Mouse (Mus musculus) right cerebral cortex, postnatal 25 days (tissue): ENCODE measurements around the gene Ylpm1.

Source experiments
- DNase-seq: peaks from one replicate; pipeline ENCODE4 v3.0.0; 2022

Gene Ylpm1

GRCm38 (mm10) chr12:85010541-85010940 is 14.4 kb downstream of the Ylpm1 start:
- DNase-seq = no peak

- no peak for DNase-seq
These were observed 16.1 kb downstream of the Ylpm1 start for GRCm38 (mm10) chr12:85012185-85012584.

GRCm38 (mm10) chr12:85022071-85022470 is 25.9 kb downstream of the Ylpm1 start:
- no peak for DNase-seq

- DNase-seq = no peak
These were observed 36.6 kb downstream of the Ylpm1 start for GRCm38 (mm10) chr12:85032710-85033109.

- no peak for DNase-seq
These were observed 55.1 kb downstream of the Ylpm1 start for GRCm38 (mm10) chr12:85051218-85051617.

- no peak for DNase-seq
These were observed 74.9 kb downstream of the Ylpm1 start for GRCm38 (mm10) chr12:85071043-85071442.

GRCm38 (mm10) chr12:85077100-85077499 is 81.0 kb downstream of the Ylpm1 start:
- DNase-seq = no peak

GRCm38 (mm10) chr12:85084257-85084656 is 88.1 kb downstream of the Ylpm1 start:
- no peak for DNase-seq

- no peak for DNase-seq
These were observed 88.8 kb downstream of the Ylpm1 start for GRCm38 (mm10) chr12:85084941-85085340.

GRCm38 (mm10) chr12:85087845-85088244 is 91.7 kb downstream of the Ylpm1 start:
- DNase-seq = no peak

GRCm38 (mm10) chr12:85091190-85091589 is 95.1 kb downstream of the Ylpm1 start:
- no peak for DNase-seq

GRCm38 (mm10) chr12:85092214-85092613 is 96.1 kb downstream of the Ylpm1 start:
- DNase-seq = peak; percentile 47

GRCm38 (mm10) chr12:85094010-85094409 is 97.9 kb downstream of the Ylpm1 start:
- DNase-seq = peak; percentile 68

- no peak for DNase-seq
These were observed 98.6 kb downstream of the Ylpm1 start for GRCm38 (mm10) chr12:85094706-85095105.

- DNase-seq = no peak
These were observed 99.0 kb downstream of the Ylpm1 start for GRCm38 (mm10) chr12:85095146-85095545.

- no peak for DNase-seq
These were observed 99.7 kb downstream of the Ylpm1 start for GRCm38 (mm10) chr12:85095859-85096258.

GRCm38 (mm10) chr12:85101001-85101400 is 104.9 kb downstream of the Ylpm1 start:
- DNase-seq = no peak

GRCm38 (mm10) chr12:85101521-85102106 is 105.5 kb downstream of the Ylpm1 start:
- DNase-seq = no peak

GRCm38 (mm10) chr12:85103096-85103495 is 107.0 kb downstream of the Ylpm1 start:
- no peak for DNase-seq

- no peak for DNase-seq
These were observed 108.7 kb downstream of the Ylpm1 start for GRCm38 (mm10) chr12:85104789-85105188.

GRCm38 (mm10) chr12:85106292-85106691 is 110.2 kb downstream of the Ylpm1 start:
- no peak for DNase-seq

- DNase-seq = no peak
These were observed 112.5 kb downstream of the Ylpm1 start for GRCm38 (mm10) chr12:85108643-85109042.

GRCm38 (mm10) chr12:85109426-85109825 is 113.3 kb downstream of the Ylpm1 start:
- no peak for DNase-seq

GRCm38 (mm10) chr12:85110011-85110697 is 114.0 kb downstream of the Ylpm1 start:
- no peak for DNase-seq
